ENCODE assay signal across 25 mouse cellular contexts in genomic region chr6:114961276-114962068, GRCm38 (mm10). TPM values are rescaled to one million over a fixed set of nuclear protein-coding genes. Genes with fewer than 3 reads are reported as not detected.
DNase-seq lines count a peak whose midpoint lies in the region; ATAC-seq and TF ChIP-seq lines count a peak whose summit lies in the region.
"Had no signal": no experiment of that assay in that cellular context is flagged by ENCODE, and none has a peak within 500 bp of the region (broad histone marks: within the 10 kb centered on the region; RNA-seq: fewer than 3 reads in every experiment).

No protein-coding gene starts in this region.

- H3K9me3 ChIP-seq in limb, embryonic 14.5 days (ENCODE audit: control insufficient read depth, low read length), result no peaks in the 10 kb centered on the region
- H3K9me3 ChIP-seq in limb, embryonic 10.5 days (replicated peaks), result no peaks in the 10 kb centered on the region
- no peaks in the 10 kb centered on the region for H3K9me3 ChIP-seq in lung, embryonic 16.5 days (ENCODE audit: control insufficient read depth, low read length)
- H3K9me3 ChIP-seq: embryonic facial prominence, embryonic 12.5 days; forebrain, embryonic 12.5 days; G1E; heart, embryonic 10.5 days; liver, embryonic 15.5 days; midbrain, embryonic 12.5 days; neural tube, embryonic 15.5 days had no signal

- no peak overlapping the region for H3K9ac ChIP-seq in limb, embryonic 14.5 days (ENCODE audit: low read depth, low read length, severe bottlenecking)
- H3K9ac ChIP-seq in lung, embryonic 16.5 days (ENCODE audit: low read length), result no peak overlapping the region
- H3K9ac ChIP-seq: embryonic facial prominence, embryonic 12.5 days; forebrain, embryonic 12.5 days; hindbrain, embryonic 14.5 days; liver, embryonic 15.5 days; midbrain, embryonic 12.5 days; neural tube, embryonic 15.5 days had no signal

- no peak overlapping the region for H3K4me3 ChIP-seq in kidney, adult 2 months (ENCODE audit: insufficient read depth, low read depth, low read length)
- no peak overlapping the region for H3K4me3 ChIP-seq in limb, embryonic 14.5 days (replicated peaks; ENCODE audit: low read length)
- H3K4me3 ChIP-seq in limb, embryonic 10.5 days, result no peak overlapping the region
- H3K4me3 ChIP-seq in lung, embryonic 16.5 days (ENCODE audit: low read length), result no peak overlapping the region
- H3K4me3 ChIP-seq: embryonic facial prominence, embryonic 12.5 days; forebrain, embryonic 12.5 days; heart, embryonic 10.5 days; liver, embryonic 15.5 days; midbrain, embryonic 12.5 days; neural tube, embryonic 15.5 days had no signal

- TF ChIP-seq POLR2A in kidney, adult 2 months (IDR thresholded peaks at IDR 0.05; ENCODE audit: low read depth, low read length), result no peak
- no peak for TF ChIP-seq POLR2A in limb, embryonic 14.5 days (IDR thresholded peaks at IDR 0.05; ENCODE audit: borderline replicate concordance, extremely low read depth, insufficient read depth, insufficient read length)

- ATAC-seq in limb, embryonic 14.5 days (ENCODE audit: low FRiP score, low read depth), result no peak
- ATAC-seq in lung, embryonic 16.5 days (ENCODE audit: low read depth), result peak; percentile 46; the same call in 1 of the 2 replicates
- ATAC-seq: inflammation-experienced regulatory T-cells, adult 6 months had no signal

- TF ChIP-seq CTCF in kidney, adult 2 months (conservative IDR thresholded peaks at IDR 0.05; ENCODE audit: insufficient read depth, insufficient read length, low read depth, low read length), result no peak

- peak; percentile 36 for DNase-seq in kidney, adult 2 months
- DNase-seq in kidney, adult 11 months, result no peak
- DNase-seq in limb, embryonic 14.5 days (ENCODE audit: low spot score), result peak; percentile 29
- no peak for DNase-seq in limb, embryonic 10.5 days (ENCODE audit: low spot score)
- no peak for DNase-seq in left cerebral cortex, adult 8-10 months (ENCODE audit: low spot score in 2 of 2)
- no peak for DNase-seq in thymus, postnatal 10 days (ENCODE audit: low spot score in 2 of 2)
- no peak for DNase-seq in urinary bladder, postnatal 36 days (ENCODE audit: low spot score in 2 of 2)
- DNase-seq: adrenal gland, adult 2 months; cerebellum, adult 11 months; cerebellum, postnatal 25 days; heart, postnatal 4 days; kidney, adult 9 months; liver; thymus, adult 18-20 months; thymus, postnatal 4 days had no signal

- peak overlapping the region; percentile 8; the same call in 1 of the 2 replicates for H3K27ac ChIP-seq in kidney, adult 2 months (ENCODE audit: insufficient read depth, low read depth, low read length)
- no peak overlapping the region for H3K27ac ChIP-seq in limb, embryonic 14.5 days (replicated peaks; ENCODE audit: low read depth, low read length)
- no peak overlapping the region for H3K27ac ChIP-seq in limb, embryonic 10.5 days
- H3K27ac ChIP-seq in lung, embryonic 16.5 days (ENCODE audit: low read length), result peak overlapping the region; percentile 78
- H3K27ac ChIP-seq: embryonic facial prominence, embryonic 12.5 days; forebrain, embryonic 12.5 days; hindbrain, embryonic 14.5 days; liver, embryonic 15.5 days; midbrain, embryonic 12.5 days; neural tube, embryonic 15.5 days had no signal

- no peaks in the 10 kb centered on the region for H3K36me3 ChIP-seq in kidney, adult 2 months (ENCODE audit: control insufficient read depth, insufficient read depth, low read length)
- H3K36me3 ChIP-seq in limb, embryonic 14.5 days (ENCODE audit: control insufficient read depth, insufficient read depth, low read length), result no peaks in the 10 kb centered on the region
- H3K36me3 ChIP-seq in limb, embryonic 10.5 days, result no peaks in the 10 kb centered on the region
- no peaks in the 10 kb centered on the region for H3K36me3 ChIP-seq in lung, embryonic 16.5 days (ENCODE audit: control insufficient read depth, insufficient read depth, low read length)
- H3K36me3 ChIP-seq: embryonic facial prominence, embryonic 12.5 days; forebrain, embryonic 12.5 days; G1E; heart, embryonic 10.5 days; liver, embryonic 15.5 days; midbrain, embryonic 12.5 days; neural tube, embryonic 15.5 days had no signal

- no peaks in the 10 kb centered on the region for H3K27me3 ChIP-seq in kidney, adult 2 months (replicated peaks; ENCODE audit: control insufficient read depth, insufficient read depth, low read length)
- H3K27me3 ChIP-seq in limb, embryonic 14.5 days (ENCODE audit: control insufficient read depth, insufficient read depth, low read length), result no peaks in the 10 kb centered on the region
- 0 out of 2 replicates have a peak, but pooled peaks cover 9% of the 10 kb centered on the region for H3K27me3 ChIP-seq in limb, embryonic 10.5 days (ENCODE audit: low read depth, poor library complexity, severe bottlenecking)
- no peaks in the 10 kb centered on the region for H3K27me3 ChIP-seq in lung, embryonic 16.5 days (ENCODE audit: control insufficient read depth, insufficient read depth, low read depth, low read length)
- H3K27me3 ChIP-seq: embryonic facial prominence, embryonic 12.5 days had no signal

- H3K4me2 ChIP-seq in limb, embryonic 14.5 days (replicated peaks; ENCODE audit: low read depth, low read length, severe bottlenecking), result no peak overlapping the region
- H3K4me2 ChIP-seq in lung, embryonic 16.5 days (ENCODE audit: low read depth, low read length), result no peak overlapping the region; the same call in 1 of the 2 replicates
- H3K4me2 ChIP-seq: embryonic facial prominence, embryonic 12.5 days; forebrain, embryonic 12.5 days; hindbrain, embryonic 14.5 days; liver, embryonic 15.5 days; midbrain, embryonic 12.5 days; neural tube, embryonic 15.5 days had no signal

- peaks cover 24% of the 10 kb centered on the region; the same call in 1 of the 2 replicates for H3K4me1 ChIP-seq in kidney, adult 2 months (ENCODE audit: control insufficient read depth, insufficient read depth, low read length)
- peaks cover 35% of the 10 kb centered on the region for H3K4me1 ChIP-seq in limb, embryonic 14.5 days (ENCODE audit: control insufficient read depth, insufficient read depth, low read length)
- H3K4me1 ChIP-seq in limb, embryonic 10.5 days, result peaks cover 29% of the 10 kb centered on the region
- peaks cover 31% of the 10 kb centered on the region for H3K4me1 ChIP-seq in lung, embryonic 16.5 days (replicated peaks; ENCODE audit: control insufficient read depth, insufficient read depth, low read length)
- H3K4me1 ChIP-seq: heart, embryonic 10.5 days; liver, embryonic 15.5 days; midbrain, embryonic 12.5 days had no signal

- 56% methylated on average over 10 of the region's 10 CpGs for WGBS in kidney, adult 2 months
- WGBS in limb, embryonic 14.5 days, result 75% methylated on average over 10 of the region's 10 CpGs
- WGBS in limb, embryonic 10.5 days, result 81% methylated on average over 10 of the region's 10 CpGs
- 54% methylated on average over 10 of the region's 10 CpGs for WGBS in lung, embryonic 16.5 days

RNA-seq across cellular contexts. Expression of gene Vgll4, which starts 8.3 kb away (rescaled TPM):
- polyA plus RNA-seq in kidney, adult 2 months (2012; rRNA removed), result 60.5 and 66.6 TPM in 2 replicates
- polyA plus RNA-seq in limb, embryonic 14.5 days (2012; rRNA removed), result 70.1 and 91.7 TPM in 2 replicates
- polyA plus RNA-seq in limb, embryonic 14.5 days (2014; fragmentation: Nextera tagmentation; extraction: Ambion mirVana), result 103 and 113 TPM in 2 replicates
- 114 and 129 TPM in 2 replicates for polyA plus RNA-seq in limb, embryonic 10.5 days (2016; fragmentation: Nextera tagmentation; extraction: Ambion mirVana)
- polyA plus RNA-seq in lung, embryonic 16.5 days (2015; fragmentation: Nextera tagmentation; extraction: Ambion mirVana), result 152 and 155 TPM in 2 replicates
- total RNA-seq in left cerebral cortex, adult 8-10 months (2022), result 10 to 100 TPM; 59.0 to 76.6 (median 62.4) TPM

Comparison
In these comparisons a context has a peak if more than half of its experiments do, and no peak if none do; other contexts are left out.
1. DNase-seq: peak in kidney, adult 2 months (single experiment) and limb, embryonic 14.5 days (single experiment); none in kidney, adult 11 months (single experiment), limb, embryonic 10.5 days (single experiment), left cerebral cortex, adult 8-10 months (0 of 2), thymus, postnatal 10 days (0 of 2) and urinary bladder, postnatal 36 days (0 of 2).
2. H3K27ac ChIP-seq: peak in kidney, adult 2 months (single experiment) and lung, embryonic 16.5 days (single experiment); none in limb, embryonic 14.5 days (single experiment) and limb, embryonic 10.5 days (single experiment).